Mouse (Mus musculus) midbrain, embryonic 11.5 days (tissue): Measurements from ENCODE around the gene Ddx59. TPM values are rescaled to one million over a fixed set of nuclear protein-coding genes. Genes with fewer than 3 reads are reported as not detected.
A peak's percentile ranks its signal among the peaks of the same experiment; 100 is the strongest.

Experiments used
- ATAC-seq: fragments of 200-750 bp; cut with Nextera tagmentation; 2 replicates; pipeline ENCODE4 v1.8.0; 2017; ENCODE audit warnings: moderate TSS enrichment, moderate library complexity; ENCODE audit not compliant: low FRiP score
- DNase-seq: peaks from one replicate; pipeline ENCODE4 v3.0.0; 2015; ENCODE audit warnings: low spot score; ENCODE audit errors: missing footprints
- H3K27ac ChIP-seq: fragments of 300-500 bp; sonication (generic); 2 replicates; pipeline ENCODE4 v1.5.1; 2014; ENCODE audit warnings: low read depth, low read length
- H3K27me3 ChIP-seq: fragments of 300-500 bp; sonication (generic); 2 replicates; pipeline ENCODE4 v1.6.1; 2014; ENCODE audit warnings: mild to moderate bottlenecking, low read length, moderate library complexity, mixed read lengths; ENCODE audit not compliant: control insufficient read depth, insufficient read depth
- H3K36me3 ChIP-seq: fragments of 300-500 bp; sonication (generic); 2 replicates; pipeline ENCODE4 v1.6.1; 2014; ENCODE audit warnings: mild to moderate bottlenecking, low read length, moderate library complexity, mixed read lengths; ENCODE audit not compliant: control insufficient read depth, insufficient read depth
- H3K4me1 ChIP-seq: fragments of 300-500 bp; sonication (generic); 2 replicates; pipeline ENCODE4 v1.6.1; 2014; ENCODE audit warnings: low read length; ENCODE audit not compliant: control insufficient read depth, insufficient read depth
- H3K4me2 ChIP-seq: fragments of 300-500 bp; sonication (generic); 2 replicates; pipeline ENCODE4 v1.6.1; 2014; ENCODE audit warnings: mild to moderate bottlenecking, moderate library complexity
- H3K4me3 ChIP-seq: fragments of 300-500 bp; sonication (generic); 2 replicates; pipeline ENCODE4 v1.5.1; 2014; ENCODE audit warnings: low read depth, low read length
- H3K9ac ChIP-seq: fragments of 300-500 bp; sonication (generic); 2 replicates; pipeline ENCODE4 v1.6.1; 2014; ENCODE audit warnings: low read length
- H3K9me3 ChIP-seq: fragments of 300-500 bp; sonication (generic); 2 replicates; pipeline ENCODE4 v1.6.1; 2016; ENCODE audit warnings: low read length; ENCODE audit not compliant: control insufficient read depth
- WGBS: fragments of 180-500 bp; shearing (Covaris S2); extraction: QIAGEN DNeasy Blood & Tissue Kit; methylation state at CpG from one replicate; pipeline ENCODE4 v1.1.7; 2014; 5-methylcytosine and 5-hydroxymethylcytosine counted together
- polyA plus RNA-seq: library from polyadenylated mRNA; unstranded; fragments of >200 nt; fragmentation: Nextera tagmentation; extraction: Ambion mirVana; gene quantifications from 2 replicates; pipeline ENCODE4 v1.2.1, GENCODE M21; 2014

The Ddx59 gene
- 20.3 and 20.5 TPM in 2 replicates for polyA plus RNA-seq

DNA sequence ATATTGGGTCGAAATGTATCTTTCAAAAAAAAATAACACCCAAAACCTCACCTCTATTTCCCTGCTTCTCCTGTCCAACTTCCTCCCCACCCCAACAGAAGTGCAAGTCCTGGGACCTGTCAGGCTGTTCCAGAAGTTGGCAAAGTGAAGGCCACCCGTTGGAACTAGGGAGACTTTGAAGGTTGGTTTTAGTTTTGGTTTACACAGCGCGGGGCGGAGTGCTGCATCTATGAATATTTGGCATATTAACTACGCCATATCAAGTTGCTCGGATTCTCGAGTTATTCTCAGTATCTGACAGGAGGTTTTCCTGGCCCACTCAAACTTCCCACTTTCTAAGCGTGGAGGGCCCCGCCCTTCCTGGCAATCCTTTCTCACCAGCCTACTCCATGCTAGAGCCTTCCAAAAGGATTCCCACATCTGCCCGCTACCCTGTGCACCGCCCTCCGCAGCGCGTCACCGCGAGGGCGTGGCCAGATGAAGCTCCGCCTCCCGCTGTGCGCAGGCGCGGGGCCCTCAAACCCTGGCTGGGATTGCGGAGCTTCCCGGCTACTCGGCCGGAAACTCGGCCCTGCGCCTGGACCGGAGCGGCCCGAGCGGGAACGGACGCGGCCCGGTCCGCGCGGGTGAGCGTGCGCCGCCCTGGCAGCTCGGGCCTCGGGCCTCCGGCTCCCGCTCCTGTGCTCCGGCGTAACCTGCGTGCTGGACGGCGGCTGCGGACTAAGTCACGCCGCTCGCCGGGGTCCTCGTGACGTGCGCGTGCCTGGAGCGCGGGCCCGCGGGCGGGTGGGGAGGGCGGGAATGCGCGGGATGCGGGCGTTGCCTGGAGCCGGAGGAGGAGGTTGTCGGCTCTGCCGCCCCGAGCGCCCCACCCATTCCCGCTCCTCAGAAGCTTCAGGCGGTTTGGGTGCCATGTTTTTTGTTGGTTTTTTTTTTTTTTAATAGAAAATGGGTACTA lies at the start of gene Ddx59:
Ddx59 (plus strand) TSS at position 474 of the 958 bp plus-strand sequence.
- peak; percentile 100 for DNase-seq
- no peaks in the 10 kb centered on the region for H3K4me1 ChIP-seq

DNA sequence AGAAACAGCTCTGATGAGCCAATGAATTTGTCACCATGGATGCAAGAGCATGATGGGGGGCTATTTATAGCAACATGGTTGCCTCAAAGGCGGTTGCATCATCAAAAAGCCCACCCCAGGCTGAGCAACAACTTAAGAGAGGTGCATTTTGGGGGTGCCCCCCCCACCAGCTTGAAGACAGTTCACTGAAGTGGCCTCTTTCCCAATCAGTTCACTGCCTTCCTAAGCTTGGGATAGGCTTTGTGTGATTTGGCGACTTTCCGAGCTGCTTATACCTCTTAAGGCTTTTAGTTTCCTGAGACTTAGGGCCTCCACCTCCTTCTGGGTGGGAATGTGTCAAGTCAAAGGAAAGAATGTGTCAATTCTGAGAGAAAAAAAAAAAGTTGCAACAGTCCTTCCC lies 49.1 kb upstream of the Ddx59 start:
- H3K9me3 ChIP-seq: no peaks in the 10 kb centered on the region
- H3K4me2 ChIP-seq: no peak overlapping the region
- no peaks in the 10 kb centered on the region for H3K27me3 ChIP-seq
- DNase-seq (no peak), ATAC-seq (no peak)
- no peaks in the 10 kb centered on the region for H3K36me3 ChIP-seq
- 63% methylated on average over 3 of the region's 3 CpGs for WGBS
- no peak overlapping the region for H3K27ac ChIP-seq
- peaks cover 8% of the 10 kb centered on the region; the same call in 1 of the 2 replicates for H3K4me1 ChIP-seq
- H3K9ac ChIP-seq: no peak overlapping the region
- H3K4me3 ChIP-seq: no peak overlapping the region

More for the DNA sequence above, at the start of gene Ddx59:
- ATAC-seq: peak; percentile 99
- H3K4me3 ChIP-seq: peak within 1 kb of the TSS; percentile 75
- H3K27ac ChIP-seq: peak within 1 kb of the TSS; percentile 93
- H3K9me3 ChIP-seq: no peaks in the 10 kb centered on the region
- no peaks in the 10 kb centered on the region for H3K36me3 ChIP-seq
- H3K4me2 ChIP-seq: peak within 1 kb of the TSS; percentile 52
- 4% methylated on average over 78 of the region's 78 CpGs for WGBS
- H3K9ac ChIP-seq: peak within 1 kb of the TSS; percentile 85
- no peaks in the 10 kb centered on the region for H3K27me3 ChIP-seq

DNA sequence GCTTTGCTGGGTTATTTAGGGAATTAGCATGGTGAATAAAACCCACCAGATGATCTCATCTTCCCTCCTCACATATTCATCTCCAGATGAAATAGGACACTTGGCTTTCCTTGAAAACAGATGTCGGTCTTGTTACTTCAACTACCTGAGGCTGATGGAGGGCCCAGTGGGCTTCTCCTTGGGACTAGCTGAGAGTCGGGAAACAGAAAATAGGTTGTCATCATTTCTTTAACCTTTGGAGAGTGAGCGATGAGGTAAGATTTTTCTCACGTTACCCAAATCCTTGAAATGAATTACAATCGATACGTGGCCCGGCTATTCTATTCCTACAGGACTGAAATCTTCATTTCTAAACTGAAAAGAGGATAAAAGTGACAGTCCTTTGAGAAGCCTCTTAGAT lies 35.8 kb upstream of the Ddx59 start:
- H3K4me2 ChIP-seq: no peak overlapping the region
- H3K36me3 ChIP-seq: no peaks in the 10 kb centered on the region
- no peak overlapping the region for H3K27ac ChIP-seq
- H3K4me1 ChIP-seq: no peaks in the 10 kb centered on the region
- no peaks in the 10 kb centered on the region for H3K9me3 ChIP-seq
- no peak overlapping the region for H3K4me3 ChIP-seq
- H3K27me3 ChIP-seq: no peaks in the 10 kb centered on the region
- DNase-seq (peak; percentile 67), ATAC-seq (no peak)
- no peak overlapping the region for H3K9ac ChIP-seq
- WGBS: 95% methylated on average over 7 of the region's 7 CpGs

DNA sequence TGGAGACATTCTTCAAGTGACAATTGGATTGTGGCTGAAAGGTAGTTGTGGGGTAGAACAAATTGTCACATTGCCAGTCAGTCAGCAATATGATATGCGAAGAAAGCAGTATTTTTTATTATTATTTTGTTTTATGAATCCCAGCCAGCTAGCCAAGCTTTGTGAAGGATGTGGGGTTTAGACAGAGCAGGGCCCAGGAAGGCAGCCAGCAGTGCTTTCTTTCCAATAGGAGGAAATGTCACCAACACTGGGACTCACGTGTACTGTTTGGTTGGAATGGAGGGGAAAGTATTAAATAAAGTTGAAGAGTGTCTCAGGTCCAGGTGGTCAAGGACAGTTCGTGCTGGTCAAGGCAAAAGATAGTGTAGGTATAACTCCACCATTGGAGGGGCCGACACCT lies 34.9 kb upstream of the Ddx59 start:
- DNase-seq (peak; percentile 21), ATAC-seq (no peak)
- Histone ChIP-seq H3K27me3 (no peaks in the 10 kb centered on the region), H3K36me3 (no peaks in the 10 kb centered on the region), H3K4me2 (no peak overlapping the region), H3K4me3 (no peak overlapping the region), H3K9ac (no peak overlapping the region), H3K9me3 (no peaks in the 10 kb centered on the region), H3K4me1 (no peaks in the 10 kb centered on the region), H3K27ac (no peak overlapping the region)
- WGBS: 90% methylated on average over 4 of the region's 4 CpGs

DNA sequence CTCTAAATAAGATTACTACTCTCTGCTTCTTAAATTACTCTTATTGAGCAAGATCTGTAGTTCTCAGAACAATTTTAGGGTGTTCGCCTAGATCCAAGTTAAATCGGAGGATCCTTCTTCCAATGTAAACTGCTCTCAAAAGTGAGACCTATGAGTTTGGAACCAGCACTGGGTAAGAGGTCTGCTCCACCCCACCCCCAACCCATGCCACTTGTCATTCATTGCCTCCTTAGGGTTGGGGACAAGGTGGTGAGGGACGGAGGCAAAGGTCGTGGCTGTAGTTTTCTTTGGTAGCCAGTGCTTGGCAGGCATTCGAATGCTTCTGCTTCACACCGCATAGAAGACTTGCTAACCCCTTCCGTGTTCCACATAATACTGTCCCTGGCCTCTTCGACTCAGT lies 34.5 kb upstream of the Ddx59 start:
- Histone ChIP-seq H3K9me3 (no peaks in the 10 kb centered on the region), H3K4me2 (no peak overlapping the region), H3K27me3 (no peaks in the 10 kb centered on the region), H3K27ac (no peak overlapping the region), H3K36me3 (no peaks in the 10 kb centered on the region), H3K4me1 (no peaks in the 10 kb centered on the region), H3K9ac (no peak overlapping the region), H3K4me3 (no peak overlapping the region)
- DNase-seq: no peak
- 91% methylated on average over 8 of the region's 8 CpGs for WGBS
- no peak for ATAC-seq

DNA sequence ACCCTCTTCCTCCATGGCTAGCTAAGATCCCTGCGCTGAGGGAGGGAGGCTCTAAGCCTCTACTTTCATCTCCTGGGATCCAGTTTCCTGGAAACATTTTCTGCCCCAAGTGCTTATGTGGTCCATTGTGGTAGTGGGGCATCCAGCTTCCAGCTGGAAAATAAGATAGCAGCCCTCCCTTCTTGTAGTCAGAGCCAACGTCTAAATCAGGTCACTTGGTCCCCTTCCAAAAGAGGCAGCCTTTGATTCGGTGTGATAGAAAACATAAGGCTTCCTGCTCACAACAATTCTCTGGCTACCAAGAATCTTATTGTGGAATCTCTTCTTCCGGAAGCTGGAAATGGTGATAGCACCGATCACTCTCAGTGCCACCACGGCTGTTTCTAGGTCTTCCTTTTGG lies 33.9 kb upstream of the Ddx59 start:
- Histone ChIP-seq H3K9ac (no peak overlapping the region), H3K4me1 (no peaks in the 10 kb centered on the region), H3K27ac (no peak overlapping the region), H3K4me3 (no peak overlapping the region), H3K36me3 (no peaks in the 10 kb centered on the region), H3K9me3 (no peaks in the 10 kb centered on the region), H3K4me2 (no peak overlapping the region), H3K27me3 (no peaks in the 10 kb centered on the region)
- ATAC-seq: no peak
- 88% methylated on average over 6 of the region's 6 CpGs for WGBS
- DNase-seq: peak; percentile 45

DNA sequence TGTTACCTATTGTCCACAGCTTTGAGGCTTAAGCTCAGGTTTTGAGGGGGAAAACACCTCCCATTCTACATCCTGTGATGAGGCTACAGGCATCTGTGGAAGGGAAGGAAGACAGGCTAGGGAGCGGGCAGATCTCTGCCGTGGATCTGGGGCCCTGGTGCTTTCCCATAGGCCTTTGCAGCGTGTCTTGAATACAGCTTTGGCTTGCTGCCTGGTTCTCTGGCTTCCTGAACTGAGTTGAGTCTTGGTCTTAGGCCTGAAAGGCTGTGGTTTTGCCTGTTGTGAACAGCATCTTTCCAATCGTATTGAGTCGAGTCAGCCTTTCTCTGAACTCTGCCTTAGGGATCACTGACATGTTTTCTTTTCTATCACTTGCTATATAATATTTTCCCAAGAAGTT lies 33.5 kb upstream of the Ddx59 start:
- 83% methylated on average over 5 of the region's 5 CpGs for WGBS
- ATAC-seq (no peak), DNase-seq (peak; percentile 59)
- Histone ChIP-seq H3K4me1 (no peaks in the 10 kb centered on the region), H3K4me3 (no peak overlapping the region), H3K36me3 (no peaks in the 10 kb centered on the region), H3K27me3 (no peaks in the 10 kb centered on the region), H3K27ac (no peak overlapping the region), H3K4me2 (no peak overlapping the region), H3K9ac (no peak overlapping the region), H3K9me3 (no peaks in the 10 kb centered on the region)

DNA sequence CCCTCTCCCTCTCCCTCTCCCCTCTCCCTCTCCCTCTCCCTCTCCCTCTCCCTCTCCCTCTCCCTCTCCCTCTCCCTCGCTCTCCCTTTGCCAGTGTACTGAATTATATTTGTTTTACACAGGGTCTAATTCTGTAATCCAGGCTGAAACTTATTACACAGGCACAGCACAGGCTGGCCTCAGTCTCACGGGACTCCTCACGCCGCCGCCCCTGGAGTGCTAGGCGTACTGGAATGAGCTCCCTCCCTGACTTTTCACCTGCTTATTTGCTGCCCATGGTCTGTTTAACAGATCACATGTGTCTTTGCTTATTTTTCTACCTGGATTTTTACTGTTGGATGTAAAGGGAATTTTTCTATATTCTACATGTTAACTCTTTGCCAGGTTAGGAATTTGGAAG lies 28.2 kb upstream of the Ddx59 start:
- Histone ChIP-seq H3K36me3 (no peaks in the 10 kb centered on the region), H3K27me3 (no peaks in the 10 kb centered on the region), H3K9ac (no peak overlapping the region), H3K4me2 (no peak overlapping the region), H3K27ac (no peak overlapping the region), H3K4me3 (no peak overlapping the region), H3K4me1 (no peaks in the 10 kb centered on the region), H3K9me3 (no peaks in the 10 kb centered on the region)
- ATAC-seq (no peak), DNase-seq (peak; percentile 80)
- WGBS: 30% methylated on average over 5 of the region's 6 CpGs

DNA sequence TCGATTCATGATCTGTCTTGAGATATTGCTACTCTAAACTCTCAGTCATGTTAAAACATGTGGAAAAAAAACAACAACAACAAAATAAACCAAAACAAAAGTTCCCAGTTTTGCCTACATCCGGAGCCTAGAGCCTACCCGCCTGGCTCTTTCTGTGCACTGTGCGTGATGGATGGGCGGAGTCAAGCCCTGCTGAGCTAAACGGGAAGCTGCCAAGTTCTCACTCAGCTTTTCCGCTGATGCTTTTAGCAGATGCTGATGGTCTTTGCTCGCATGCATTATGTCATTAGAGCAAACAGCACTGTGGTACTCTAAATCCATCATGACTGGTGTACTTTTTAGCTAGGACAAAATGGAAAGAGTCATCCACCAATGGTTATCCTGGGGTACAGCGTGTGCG lies 20.6 kb upstream of the Ddx59 start:
- Histone ChIP-seq H3K4me1 (no peaks in the 10 kb centered on the region), H3K4me2 (peak overlapping the region; percentile 18; the same call in 1 of the 2 replicates), H3K27me3 (no peaks in the 10 kb centered on the region), H3K4me3 (no peak overlapping the region), H3K9me3 (no peaks in the 10 kb centered on the region), H3K9ac (no peak overlapping the region), H3K27ac (no peak overlapping the region), H3K36me3 (no peaks in the 10 kb centered on the region)
- ATAC-seq: no peak
- 43% methylated on average over 10 of the region's 10 CpGs for WGBS
- peak; percentile 82 for DNase-seq
